In genomic region chr11:98412797-98413301, GRCm38 (mm10) we compare ENCODE assay signal across 8 mouse cellular contexts. TPM values are rescaled to one million over a fixed set of nuclear protein-coding genes. Genes with fewer than 3 reads are reported as not detected.
DNase-seq lines count a peak whose midpoint lies in the region; ATAC-seq and TF ChIP-seq lines count a peak whose summit lies in the region.

No protein-coding gene starts in this region.

- H3K9me3 ChIP-seq in hindbrain, postnatal 0 days (ENCODE audit: low read length), result no peaks in the 10 kb centered on the region

- H3K27ac ChIP-seq in testis, adult 2 months (ENCODE audit: control insufficient read depth, insufficient read depth, low read depth, low read length), result no peak overlapping the region
- peak overlapping the region; percentile 63 for H3K27ac ChIP-seq in embryonic fibroblast, embryonic 13.5 days (ENCODE audit: insufficient read depth, low read length)
- peak overlapping the region; percentile 82 for H3K27ac ChIP-seq in hindbrain, postnatal 0 days

- H3K4me2 ChIP-seq in hindbrain, postnatal 0 days (ENCODE audit: low read depth, low read length), result peak overlapping the region; percentile 93

- DNase-seq in testis, postnatal 14 days (ENCODE audit: low spot score), result no peak
- DNase-seq in hindbrain, postnatal 0 days (ENCODE audit: low spot score), result peak; percentile 65
- peak; percentile 69 for DNase-seq in lung, postnatal 10 days
- no peak for DNase-seq in T-cell, adult 2 months (ENCODE audit: low spot score)
- DNase-seq in layer of hippocampus, adult 9-10 months (ENCODE audit: low spot score), result no peak
- DNase-seq in spleen, adult 18-20 months, result no peak

- no peaks in the 10 kb centered on the region for H3K36me3 ChIP-seq in testis, adult 2 months (ENCODE audit: control insufficient read depth, insufficient read depth, low read length)
- H3K36me3 ChIP-seq in hindbrain, postnatal 0 days (ENCODE audit: insufficient read depth, low read length), result no peaks in the 10 kb centered on the region

- peaks cover 16% of the 10 kb centered on the region for H3K4me1 ChIP-seq in testis, adult 2 months (ENCODE audit: control insufficient read depth, insufficient read depth, low read length)
- 0 out of 2 replicates have a peak, but pooled peaks cover 6% of the 10 kb centered on the region for H3K4me1 ChIP-seq in embryonic fibroblast, embryonic 13.5 days (ENCODE audit: control insufficient read depth, insufficient read depth, low read length)
- H3K4me1 ChIP-seq in hindbrain, postnatal 0 days (ENCODE audit: insufficient read depth, low read length), result no peaks in the 10 kb centered on the region

- TF ChIP-seq POLR2A in testis, adult 2 months (IDR thresholded peaks at IDR 0.05; ENCODE audit: control insufficient read depth, low read depth, low read length), result no peak
- TF ChIP-seq POLR2A in embryonic fibroblast, embryonic 13.5 days (IDR thresholded peaks at IDR 0.05; ENCODE audit: low read depth, low read length), result no peak

- peak overlapping the region; percentile 76 for H3K4me3 ChIP-seq in testis, adult 2 months (ENCODE audit: control insufficient read depth, low read depth, low read length)
- peak overlapping the region; percentile 91 for H3K4me3 ChIP-seq in embryonic fibroblast, embryonic 13.5 days (ENCODE audit: insufficient read depth, low read length)
- H3K4me3 ChIP-seq in hindbrain, postnatal 0 days (ENCODE audit: low read length), result peak overlapping the region; percentile 63

- no peak for TF ChIP-seq CTCF in testis, adult 2 months (IDR thresholded peaks at IDR 0.05; ENCODE audit: control insufficient read depth, insufficient read depth, insufficient replicate concordance, low read depth, low read length)
- TF ChIP-seq CTCF in embryonic fibroblast, embryonic 13.5 days (IDR thresholded peaks at IDR 0.05; ENCODE audit: borderline replicate concordance, insufficient read depth, low read length), result no peak
- no peak for TF ChIP-seq CTCF in hindbrain, postnatal 0 days (IDR thresholded peaks at IDR 0.05; ENCODE audit: low read depth)

- ATAC-seq in hindbrain, postnatal 0 days, result peak; percentile 72

- no peaks in the 10 kb centered on the region for H3K27me3 ChIP-seq in testis, adult 2 months (ENCODE audit: control insufficient read depth, insufficient read depth, low read length)
- H3K27me3 ChIP-seq in hindbrain, postnatal 0 days (ENCODE audit: insufficient read depth, low read length), result peaks cover 5% of the 10 kb centered on the region

- under 1% methylated on average over 36 of the region's 40 CpGs for WGBS in hindbrain, postnatal 0 days

- peak overlapping the region; percentile 67 for H3K9ac ChIP-seq in hindbrain, postnatal 0 days (replicated peaks; ENCODE audit: low read length)

RNA-seq across cellular contexts. Expression of gene Erbb2, which starts 0.6 kb away (rescaled TPM):
- 1.5 and 1.9 TPM in 2 replicates for polyA plus RNA-seq in testis, adult 2 months (2012; rRNA removed)
- 15.3 and 17.8 TPM in 2 replicates for polyA plus RNA-seq in embryonic fibroblast, embryonic 13.5 days (2011; ENCODE audit: insufficient read length, low read depth, missing spikeins)
- 8.0 and 11.7 TPM in 2 replicates for total RNA-seq in hindbrain, postnatal 0 days (2014; rRNA removed)
- polyA plus RNA-seq in hindbrain, postnatal 0 days (2015; fragmentation: Nextera tagmentation; extraction: Ambion mirVana), result 4.9 and 5.1 TPM in 2 replicates

RNA-seq across cellular contexts. Expression of gene Pgap3, which starts 12.6 kb away (rescaled TPM):
- 4.9 and 6.1 TPM in 2 replicates for polyA plus RNA-seq in testis, adult 2 months (2012; rRNA removed)
- 3.6 and 4.1 TPM in 2 replicates for polyA plus RNA-seq in embryonic fibroblast, embryonic 13.5 days (2011; ENCODE audit: insufficient read length, low read depth, missing spikeins)
- total RNA-seq in hindbrain, postnatal 0 days (2014; rRNA removed), result 10.6 and 12.0 TPM in 2 replicates
- 7.8 and 9.2 TPM in 2 replicates for polyA plus RNA-seq in hindbrain, postnatal 0 days (2015; fragmentation: Nextera tagmentation; extraction: Ambion mirVana)

RNA-seq across cellular contexts. Expression of gene Mien1, which starts 25.9 kb away (rescaled TPM):
- 53.1 and 68.0 TPM in 2 replicates for polyA plus RNA-seq in testis, adult 2 months (2012; rRNA removed)
- 47.2 and 54.3 TPM in 2 replicates for polyA plus RNA-seq in embryonic fibroblast, embryonic 13.5 days (2011; ENCODE audit: insufficient read length, low read depth, missing spikeins)
- 70.0 and 73.9 TPM in 2 replicates for total RNA-seq in hindbrain, postnatal 0 days (2014; rRNA removed)
- 259 and 264 TPM in 2 replicates for polyA plus RNA-seq in hindbrain, postnatal 0 days (2015; fragmentation: Nextera tagmentation; extraction: Ambion mirVana)

RNA-seq across cellular contexts. Expression of gene Pnmt, which starts 26.6 kb away (rescaled TPM):
- 0.35 and 4.7 TPM in 2 replicates for polyA plus RNA-seq in testis, adult 2 months (2012; rRNA removed)
- polyA plus RNA-seq in embryonic fibroblast, embryonic 13.5 days (2011; ENCODE audit: insufficient read length, low read depth, missing spikeins), result not detected in 2 replicates
- total RNA-seq in hindbrain, postnatal 0 days (2014; rRNA removed), result 1.2 and 5.4 TPM in 2 replicates
- polyA plus RNA-seq in hindbrain, postnatal 0 days (2015; fragmentation: Nextera tagmentation; extraction: Ambion mirVana), result 5.4 and 5.5 TPM in 2 replicates

RNA-seq across cellular contexts. Expression of gene Tcap, which starts 29.2 kb away (rescaled TPM):
- polyA plus RNA-seq in testis, adult 2 months (2012; rRNA removed), result 0.19 TPM in 1 of 2 replicates, not detected in the other
- not detected in 2 replicates for polyA plus RNA-seq in embryonic fibroblast, embryonic 13.5 days (2011; ENCODE audit: insufficient read length, low read depth, missing spikeins)
- 0.26 and 4.4 TPM in 2 replicates for total RNA-seq in hindbrain, postnatal 0 days (2014; rRNA removed)
- not detected in 2 replicates for polyA plus RNA-seq in hindbrain, postnatal 0 days (2015; fragmentation: Nextera tagmentation; extraction: Ambion mirVana)

Comparison
In these comparisons a context has a peak if more than half of its experiments do, and no peak if none do; other contexts are left out.
1. DNase-seq: peak in hindbrain, postnatal 0 days (single experiment) and lung, postnatal 10 days (single experiment); none in testis, postnatal 14 days (single experiment), T-cell, adult 2 months (single experiment), layer of hippocampus, adult 9-10 months (single experiment) and spleen, adult 18-20 months (0 of 2).
2. Peak in every context shown above with its lines, with median percentiles within 50 percentile points of each other: H3K4me3 ChIP-seq.